Mouse (Mus musculus) midbrain, embryonic 16.5 days (tissue): ENCODE measurements around the gene Vmn2r53. TPM values are rescaled to one million over a fixed set of nuclear protein-coding genes. Genes with fewer than 3 reads are reported as not detected.
"Not testable (repeated sequence)": the region's sequence is repeated elsewhere in the genome, so short reads cannot be mapped to it uniquely, and the experiment has no call there.

Experiments
- ATAC-seq: fragments of 200-750 bp; cut with Nextera tagmentation; 2 replicates; pipeline ENCODE4 v1.8.0; 2017; ENCODE audit warnings: moderate TSS enrichment
- H3K27ac ChIP-seq: fragments of 300-500 bp; sonication (generic); 2 replicates; pipeline ENCODE4 v1.5.1; 2014; ENCODE audit warnings: mild to moderate bottlenecking, low read length, mixed read lengths
- H3K27me3 ChIP-seq: fragments of 300-500 bp; sonication (generic); 2 replicates; pipeline ENCODE4 v1.6.1; 2014; ENCODE audit warnings: low read depth, low read length, mixed read lengths; ENCODE audit not compliant: control insufficient read depth, insufficient read depth
- H3K36me3 ChIP-seq: fragments of 300-500 bp; sonication (generic); 2 replicates; pipeline ENCODE4 v1.6.1; 2014; ENCODE audit warnings: mild to moderate bottlenecking, low read length, moderate library complexity, mixed read lengths; ENCODE audit not compliant: control insufficient read depth, insufficient read depth
- H3K4me1 ChIP-seq: fragments of 300-500 bp; sonication (generic); 2 replicates; pipeline ENCODE4 v1.6.1; 2014; ENCODE audit warnings: mild to moderate bottlenecking, low read length, mixed read lengths; ENCODE audit not compliant: control insufficient read depth, insufficient read depth
- H3K4me2 ChIP-seq: fragments of 300-500 bp; sonication (generic); 2 replicates; pipeline ENCODE4 v1.6.1; 2014; ENCODE audit warnings: mild to moderate bottlenecking, low read length, mixed read lengths
- H3K4me3 ChIP-seq: fragments of 300-500 bp; sonication (generic); 2 replicates; pipeline ENCODE4 v1.5.1; 2014; ENCODE audit warnings: low read depth, mild to moderate bottlenecking, low read length, moderate library complexity, mixed read lengths
- H3K9ac ChIP-seq: fragments of 300-500 bp; sonication (generic); 2 replicates; pipeline ENCODE4 v1.6.1; 2014; ENCODE audit warnings: low read depth, low read length, mixed read lengths
- H3K9me3 ChIP-seq: fragments of 300-500 bp; sonication (generic); replicated peaks from 2 replicates; pipeline ENCODE4 v1.6.1; 2014; ENCODE audit warnings: mild to moderate bottlenecking, low read length, mixed read lengths; ENCODE audit not compliant: control insufficient read depth, poor library complexity, severe bottlenecking
- WGBS: fragments of 180-500 bp; shearing (Covaris S2); extraction: QIAGEN DNeasy Blood & Tissue Kit; methylation state at CpG from one replicate; pipeline ENCODE4 v1.1.7; 2014; 5-methylcytosine and 5-hydroxymethylcytosine counted together
- polyA plus RNA-seq: library from polyadenylated mRNA; unstranded; fragments of >200 nt; fragmentation: Nextera tagmentation; extraction: Ambion mirVana; gene quantifications from 2 replicates; pipeline ENCODE4 v1.2.1, GENCODE M21; 2015

Gene Vmn2r53
- polyA plus RNA-seq, result 0.01 TPM in 1 of 2 replicates, not detected in the other

DNA sequence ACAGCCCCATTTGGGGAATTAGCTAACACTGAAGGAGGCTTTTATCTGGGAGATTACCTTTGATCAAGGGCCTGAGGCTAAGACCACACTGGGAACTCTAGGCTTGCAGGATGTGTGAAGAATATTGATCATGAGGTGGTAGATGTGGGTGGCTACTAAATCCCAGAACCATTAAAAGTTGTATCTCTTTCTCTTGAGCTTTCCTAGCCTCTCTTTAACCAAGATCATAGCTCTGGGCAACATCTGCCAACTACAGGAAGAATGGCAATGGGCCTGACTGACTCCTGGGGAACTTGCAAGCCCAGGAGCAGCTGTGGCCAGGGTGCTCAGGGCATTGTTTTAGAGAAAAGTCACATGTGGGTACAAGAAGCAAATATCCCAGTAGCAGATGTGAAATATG, at the start of gene Vmn2r53:
Gene Vmn2r53, minus strand, starts transcription at position 101 of the 400 bp plus-strand sequence.
- Histone ChIP-seq H3K27me3 (no peaks in the 10 kb centered on the region), H3K27ac (no peak within 1 kb of the TSS), H3K4me3 (no peak within 1 kb of the TSS), H3K9ac (no peak within 1 kb of the TSS), H3K4me1 (no peaks in the 10 kb centered on the region), H3K36me3 (no peaks in the 10 kb centered on the region), H3K9me3 (peaks cover 27% of the 10 kb centered on the region), H3K4me2 (no peak within 1 kb of the TSS)
- ATAC-seq, result no peak

DNA sequence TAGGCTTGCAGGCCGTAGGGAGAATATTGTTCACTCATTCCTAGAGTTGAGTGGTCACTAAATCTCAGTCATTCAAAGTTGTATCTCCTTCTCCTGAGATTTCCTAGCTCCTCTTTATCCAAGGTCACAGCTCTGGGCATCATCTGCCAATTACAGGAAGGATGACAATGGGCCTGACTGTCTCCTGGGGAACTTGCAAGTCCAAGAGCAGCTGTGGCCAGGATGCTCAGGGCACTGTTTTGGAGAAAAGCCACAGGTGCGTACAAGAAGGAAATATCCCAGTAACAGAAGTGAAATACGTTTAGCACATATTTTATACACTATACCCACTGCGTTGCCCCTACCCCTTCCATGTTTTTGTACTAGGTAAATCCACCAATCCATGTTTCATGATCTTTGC, 31.6 kb upstream of the Vmn2r53 start, which contains the start of gene Vmn2r54:
Gene Vmn2r54, minus strand, starts transcription at position 101 of the 400 bp plus-strand sequence.
- not testable (repeated sequence) for H3K27me3 ChIP-seq, H3K9me3 ChIP-seq, H3K4me1 ChIP-seq, H3K4me2 ChIP-seq, H3K9ac ChIP-seq, H3K27ac ChIP-seq, H3K36me3 ChIP-seq, H3K4me3 ChIP-seq, ATAC-seq
- 78% methylated on average over 3 of the region's 4 CpGs for WGBS

Other genes starting within 250 kb of the Vmn2r53 start
- not detected in 2 replicates for gene Vmn1r84, start 239.5 kb downstream of the Vmn2r53 start, polyA plus RNA-seq
- 12.2 and 13.0 TPM in 2 replicates for gene Zfp551, start 186.0 kb downstream of the Vmn2r53 start, polyA plus RNA-seq
- gene Zfp606, start 130.5 kb downstream of the Vmn2r53 start, polyA plus RNA-seq, result 45.6 and 50.9 TPM in 2 replicates
- gene 2900092C05Rik, start 96.3 kb downstream of the Vmn2r53 start, polyA plus RNA-seq, result not detected in 2 replicates
- not detected in 2 replicates for gene Vmn2r54, start 31.5 kb upstream of the Vmn2r53 start, polyA plus RNA-seq
- gene Vmn2r55, start 76.2 kb upstream of the Vmn2r53 start, polyA plus RNA-seq, result not detected in 2 replicates
- gene Vmn2r56, start 126.2 kb upstream of the Vmn2r53 start, polyA plus RNA-seq, result not detected in 2 replicates
- gene Zscan18, start 194.8 kb upstream of the Vmn2r53 start, polyA plus RNA-seq, result 39.1 and 44.4 TPM in 2 replicates
- gene Zfp329, start 210.1 kb upstream of the Vmn2r53 start, polyA plus RNA-seq, result 32.6 and 33.9 TPM in 2 replicates
- 30.1 and 30.6 TPM in 2 replicates for gene Zfp110, start 226.0 kb upstream of the Vmn2r53 start, polyA plus RNA-seq